Mouse (Mus musculus) adrenal gland, postnatal 14 days (tissue): ENCODE results near the gene Gadd45gip1. TPM values are rescaled to one million over a fixed set of nuclear protein-coding genes. Genes with fewer than 3 reads are reported as not detected.

Experiments
- DNase-seq: peaks from one replicate; pipeline ENCODE4 v3.0.0; 2021; ENCODE audit warnings: mixed read lengths
- total RNA-seq: library from RNA; stranded (reverse); gene quantifications from 2 replicates; pipeline ENCODE4 v1.2.3, GENCODE M21; 2021

The Gadd45gip1 gene
- total RNA-seq, 1 experiment from 2014 or later: 44.4 TPM

DNA sequence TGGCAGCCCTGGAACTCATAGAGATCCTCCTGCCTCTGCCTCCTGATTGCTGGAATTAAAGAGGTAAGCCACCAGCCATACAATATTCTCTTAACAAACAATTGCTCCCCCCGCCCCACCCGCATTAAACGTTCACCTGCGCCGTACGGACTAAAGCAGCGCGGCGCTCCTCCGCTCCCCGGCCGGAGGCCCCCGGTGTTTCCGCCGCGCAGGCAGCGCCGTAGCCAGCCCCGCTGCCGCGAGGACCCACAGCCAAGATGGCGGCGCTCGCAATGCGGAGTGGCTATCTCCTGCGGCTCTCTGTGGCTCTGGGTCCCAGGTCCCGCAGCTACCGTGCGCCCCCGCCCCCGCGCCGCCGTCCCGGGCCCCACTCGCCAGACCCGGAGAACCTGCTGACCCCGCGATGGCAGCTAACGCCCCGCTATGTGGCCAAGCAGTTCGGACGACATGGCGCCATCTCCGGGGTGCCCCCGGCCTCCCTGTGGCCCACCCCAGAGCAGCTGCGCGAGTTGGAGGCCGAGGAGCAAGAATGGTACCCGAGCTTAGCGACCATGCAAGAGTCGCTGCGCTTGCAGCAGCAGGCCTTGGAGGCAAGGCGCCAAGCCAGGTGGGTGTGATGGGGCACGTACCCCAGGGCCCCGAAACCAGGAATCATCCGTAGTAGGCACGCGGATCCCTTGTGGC, 854 bp downstream of the Gadd45gip1 start:
- DNase-seq: peak; percentile 89

DNA sequence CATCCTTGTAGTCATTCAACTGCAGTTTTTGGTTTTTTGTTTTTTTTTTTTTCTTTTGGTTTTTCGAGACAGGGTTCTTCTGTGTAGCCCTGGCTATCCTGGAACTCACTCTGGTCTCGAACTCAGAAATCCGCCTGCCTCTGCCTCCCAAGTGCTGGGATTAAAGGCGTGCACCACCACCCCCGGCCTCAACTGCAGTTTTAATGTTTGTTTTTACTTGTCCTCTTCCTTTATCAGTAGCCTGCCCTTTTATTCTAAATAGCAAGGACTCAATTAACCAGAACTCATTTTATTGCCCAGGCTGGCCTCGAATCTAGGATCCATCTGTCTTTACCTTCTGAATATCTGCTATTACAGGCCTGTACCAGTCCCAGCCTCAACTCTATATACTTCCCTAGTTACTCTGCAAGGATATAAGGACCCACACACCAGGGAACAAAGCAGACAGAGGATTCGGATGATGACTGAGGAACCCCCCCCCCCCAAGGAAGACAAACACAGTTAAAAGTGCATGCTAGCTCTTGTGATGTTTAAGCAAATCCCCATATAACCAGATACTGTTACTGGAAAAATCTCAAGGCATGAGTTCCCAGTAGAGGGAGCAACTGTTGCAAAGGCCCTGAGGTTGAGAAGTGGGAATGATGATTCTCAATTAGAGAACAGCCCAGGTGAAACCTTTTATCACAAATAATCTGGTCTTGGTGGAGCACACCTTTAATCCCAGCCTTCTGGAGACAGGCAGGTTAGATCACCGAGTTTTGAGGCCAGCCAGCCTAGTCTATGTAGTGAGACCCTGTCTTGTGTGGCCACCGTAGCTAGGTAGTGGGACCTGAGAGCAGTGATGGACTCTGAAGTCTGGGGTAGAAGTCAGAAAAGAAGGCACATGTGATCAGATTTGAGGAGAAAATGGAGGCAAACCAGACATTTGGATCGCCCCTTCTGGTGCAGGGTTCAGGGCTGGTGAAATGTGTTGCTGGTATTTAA, 1.7 kb downstream of the Gadd45gip1 start:
- no peak for DNase-seq

DNA sequence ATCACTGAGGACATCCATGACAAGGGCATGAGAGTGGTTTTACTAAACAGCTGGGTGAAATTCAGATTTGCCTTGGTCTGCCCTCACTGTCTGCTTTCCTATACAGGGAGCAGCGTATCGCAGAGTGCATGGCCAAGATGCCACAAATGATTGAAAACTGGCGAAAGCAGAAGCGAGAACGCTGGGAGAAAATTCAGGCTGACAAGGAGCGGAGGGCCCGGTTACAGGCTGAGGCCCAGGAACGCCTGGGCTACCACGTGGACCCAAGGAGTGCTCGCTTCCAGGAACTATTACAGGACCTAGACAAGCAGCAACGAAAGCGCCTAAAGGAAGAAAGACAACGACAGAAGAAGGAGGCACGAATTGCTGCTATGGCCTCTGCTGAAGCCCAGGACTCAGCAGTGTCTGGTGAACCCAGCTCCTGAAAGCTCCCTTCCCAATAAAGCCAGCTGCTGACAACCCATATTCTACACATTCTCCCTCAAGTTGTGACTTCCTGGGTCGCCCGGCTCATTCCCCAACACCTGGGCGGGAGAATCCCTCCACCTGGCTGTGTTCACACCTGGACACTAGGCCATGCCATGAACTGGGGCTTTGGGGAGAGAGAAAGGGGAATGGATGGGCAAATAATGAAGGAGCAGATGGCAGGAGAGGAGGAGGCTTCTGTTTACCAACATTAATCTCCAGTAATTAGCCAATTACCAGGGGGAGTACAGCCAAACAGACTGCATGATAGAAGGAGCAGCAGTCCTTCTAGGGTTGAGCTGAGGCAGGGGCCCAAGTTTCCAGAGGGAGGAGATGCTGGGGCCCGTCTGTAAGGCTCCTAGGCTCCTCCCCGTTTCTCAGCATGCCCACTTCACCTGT, 2.9 kb downstream of the Gadd45gip1 start:
- no peak for DNase-seq

DNA sequence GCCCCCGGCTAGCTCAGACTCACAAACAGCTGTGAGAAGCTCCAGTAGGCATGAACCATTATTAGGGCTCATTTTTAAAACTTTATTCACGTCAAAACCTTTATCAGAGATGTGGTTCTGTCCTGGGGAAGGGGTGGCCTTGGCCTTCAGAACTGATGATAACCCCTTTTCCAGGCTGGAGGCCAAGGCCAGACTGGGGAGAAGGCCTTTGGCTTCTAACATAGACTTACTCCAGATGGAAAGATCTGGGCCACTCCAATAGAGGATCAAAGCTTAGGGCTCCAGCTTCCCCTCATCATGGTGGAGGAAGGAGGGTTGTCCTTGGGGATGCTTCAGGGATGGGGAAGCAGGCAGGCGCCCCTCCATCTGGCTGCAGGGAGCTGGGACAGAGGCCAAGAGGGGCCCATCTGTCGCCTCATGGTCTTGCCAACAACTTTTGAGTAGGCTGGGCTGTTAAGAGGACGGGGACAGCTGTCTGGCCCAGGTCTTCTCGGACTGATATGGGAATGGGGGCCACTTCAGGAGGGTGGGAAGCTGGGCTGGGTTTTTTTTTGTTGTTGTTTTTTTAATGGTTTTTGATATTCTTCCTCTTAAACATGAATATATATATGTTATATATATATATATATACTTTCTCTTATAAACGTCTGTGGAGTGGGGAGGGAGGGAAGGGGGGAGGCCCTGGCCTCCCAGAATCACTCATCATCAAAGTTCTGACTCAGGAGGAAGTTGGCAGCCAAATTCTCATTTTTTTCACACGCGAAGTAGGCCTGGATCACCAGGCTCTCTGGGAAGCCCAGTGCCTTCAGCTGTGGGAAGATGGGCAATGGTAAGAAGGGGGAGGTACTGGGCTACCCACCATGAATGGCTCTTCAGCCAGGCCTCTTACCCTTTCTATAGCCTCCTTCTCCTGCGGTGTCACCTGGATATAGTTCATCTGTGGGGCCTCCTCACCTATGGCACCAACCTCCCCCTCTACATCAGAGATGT, 3.8 kb downstream of the Gadd45gip1 start:
- peak; percentile 61 for DNase-seq

DNA sequence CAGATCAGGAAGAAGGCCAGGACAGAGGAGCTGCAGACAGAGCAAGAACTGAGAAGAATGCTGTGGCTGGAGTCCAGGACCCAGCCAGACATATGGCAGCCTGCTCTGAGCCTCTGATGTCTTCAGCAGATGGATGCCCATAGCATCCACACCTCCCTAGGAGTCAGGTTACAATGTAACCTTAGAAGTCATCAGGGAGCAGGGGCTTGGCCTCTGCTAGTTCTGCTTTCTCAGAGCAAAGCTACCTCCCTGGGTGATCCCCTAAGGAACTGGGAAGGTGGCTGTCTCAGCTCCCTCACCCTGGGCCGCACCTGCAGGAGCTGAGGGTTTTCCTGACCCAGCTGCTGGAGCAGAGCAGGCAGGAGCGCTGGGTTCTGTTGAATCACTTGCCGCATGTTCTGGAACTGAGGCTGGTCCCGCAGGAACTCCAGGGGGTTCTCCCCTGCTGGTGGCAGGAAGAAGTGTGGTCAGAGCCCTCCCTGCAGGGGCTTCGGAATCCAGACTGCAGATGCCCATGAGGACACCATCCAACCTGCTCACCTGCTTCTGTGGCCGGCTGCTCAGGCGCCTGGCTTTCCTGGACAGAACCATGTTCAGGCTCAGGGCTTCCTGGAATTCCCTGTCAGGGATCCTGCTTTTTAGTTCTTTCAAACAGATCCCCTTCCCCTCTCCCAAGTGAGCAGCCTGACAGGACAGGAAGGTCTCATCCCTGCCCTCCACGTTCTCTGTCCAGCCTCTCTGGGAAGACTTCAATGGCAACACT, 6.0 kb downstream of the Gadd45gip1 start:
- no peak for DNase-seq

DNA sequence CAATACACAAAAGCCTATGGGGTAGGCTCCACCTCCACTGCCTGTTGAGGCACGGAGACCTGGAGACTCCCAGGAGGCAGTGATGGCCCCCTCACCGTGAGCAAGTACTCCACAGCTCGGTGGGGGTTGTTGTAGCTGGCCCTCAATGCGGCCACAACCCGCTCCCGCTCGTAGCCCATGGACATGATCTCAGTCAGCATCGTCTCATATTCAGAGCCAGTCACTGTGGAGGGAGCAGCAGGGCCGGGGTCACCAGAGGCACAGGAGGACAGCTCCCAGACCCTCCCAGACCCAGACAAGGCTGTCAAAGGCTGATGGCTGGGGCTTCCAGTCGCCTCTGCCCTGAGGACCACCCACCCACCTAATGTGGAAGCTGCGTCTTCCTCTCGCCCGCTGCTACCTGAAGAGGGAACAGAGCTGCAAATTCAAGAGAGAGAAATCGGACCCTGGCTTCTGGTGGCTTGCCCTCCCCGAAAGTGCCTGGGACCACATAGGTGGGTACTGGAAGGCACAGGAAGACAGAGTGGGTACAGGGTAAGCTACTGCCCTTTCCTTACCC, 6.7 kb downstream of the Gadd45gip1 start:
- no peak for DNase-seq

DNA sequence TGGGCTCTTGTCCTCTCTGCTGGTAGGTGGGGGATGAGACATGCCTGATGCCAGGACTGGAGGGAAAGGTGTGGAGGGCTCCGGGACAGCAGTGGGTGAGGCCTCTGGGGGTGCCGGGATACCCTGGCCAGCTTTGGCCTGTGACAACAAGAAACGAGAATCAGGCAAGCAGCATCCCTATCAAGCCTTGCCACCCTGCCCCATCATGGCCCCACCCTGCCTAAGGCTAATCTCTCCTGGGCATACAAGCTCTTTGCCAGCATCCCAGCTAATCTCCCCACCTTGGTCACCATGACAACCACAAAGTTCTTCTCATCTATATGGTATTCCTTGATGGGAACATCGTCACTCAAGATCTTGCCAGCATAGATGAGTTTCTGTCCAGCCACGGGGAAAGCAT, 7.2 kb downstream of the Gadd45gip1 start:
- DNase-seq: no peak

DNA sequence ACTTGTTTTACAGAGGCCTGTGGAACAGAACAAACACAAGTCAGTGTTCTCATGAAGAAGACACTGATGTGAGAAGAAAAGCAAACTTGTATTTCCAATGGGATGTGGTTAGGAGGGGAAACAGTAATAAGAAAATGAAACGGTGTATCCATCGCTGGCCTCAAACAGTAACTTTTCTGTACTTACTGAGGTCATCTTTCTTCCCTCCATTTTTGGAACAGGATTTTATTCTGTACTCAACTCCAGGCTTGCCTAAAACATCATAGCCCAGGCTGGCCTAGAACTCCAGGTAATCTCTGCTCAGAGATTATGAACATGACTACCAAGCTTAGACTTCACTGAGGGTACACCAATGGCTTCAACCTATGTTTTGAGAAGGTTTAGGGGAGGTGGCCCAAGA, 8.1 kb downstream of the Gadd45gip1 start:
- no peak for DNase-seq

DNA sequence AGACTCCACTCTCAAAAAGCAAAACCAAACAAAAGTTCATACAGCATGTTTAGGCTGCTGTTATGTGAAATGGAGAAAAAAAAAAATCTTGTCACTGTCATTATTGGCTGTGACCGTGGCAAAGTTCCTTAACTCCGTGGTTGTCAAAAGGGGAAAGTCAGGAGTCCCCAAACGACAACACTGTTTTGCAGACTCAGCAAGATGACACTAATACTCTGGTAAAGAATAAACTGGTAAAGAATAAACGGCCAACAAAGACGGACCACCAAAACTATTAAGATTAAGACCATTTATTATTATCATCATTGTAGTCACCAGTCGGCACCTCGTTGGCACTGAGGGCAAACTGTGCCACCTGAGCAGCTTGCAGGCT, 8.5 kb downstream of the Gadd45gip1 start:
- no peak for DNase-seq

DNA sequence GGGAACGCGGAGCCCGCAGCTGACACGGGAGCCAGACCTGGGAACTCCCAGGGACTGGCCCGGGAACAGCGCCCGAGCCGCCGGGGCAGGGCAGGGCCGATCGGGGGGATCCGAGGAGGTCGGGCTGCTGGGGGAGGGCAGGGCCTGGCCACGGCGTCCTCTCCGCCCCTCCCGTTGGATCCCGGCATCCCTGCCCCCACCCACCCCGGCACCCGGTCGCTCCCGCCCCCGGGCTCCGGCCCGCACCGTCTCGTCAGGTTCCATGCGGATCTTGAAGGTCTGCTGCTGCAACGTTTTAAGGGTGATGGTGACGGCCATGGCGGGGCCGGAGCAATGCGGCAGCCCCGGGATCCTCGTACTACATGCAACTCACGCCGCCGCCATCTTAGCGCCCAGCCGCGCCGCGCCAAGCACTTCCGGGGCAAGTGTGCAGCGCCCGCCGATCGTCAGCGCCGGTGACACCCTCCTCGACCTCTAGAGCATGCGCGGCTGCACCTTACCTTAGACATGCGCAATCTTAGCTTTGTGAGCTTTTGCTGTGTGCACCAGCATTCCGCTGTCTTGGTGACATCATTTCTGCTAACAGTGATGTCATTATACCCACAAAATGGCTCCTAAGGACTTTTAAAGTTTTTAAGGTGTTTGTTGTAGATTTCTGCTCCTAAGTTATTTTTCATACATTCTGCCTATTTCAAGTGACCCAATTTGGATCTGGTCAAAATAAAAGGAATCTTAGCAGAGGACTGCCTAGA, 9.1 kb downstream of the Gadd45gip1 start, which contains the start of gene Rad23a:
Rad23a (minus strand) TSS at position 418 of the 752 bp plus-strand sequence.
- peak; percentile 96 for DNase-seq

DNA sequence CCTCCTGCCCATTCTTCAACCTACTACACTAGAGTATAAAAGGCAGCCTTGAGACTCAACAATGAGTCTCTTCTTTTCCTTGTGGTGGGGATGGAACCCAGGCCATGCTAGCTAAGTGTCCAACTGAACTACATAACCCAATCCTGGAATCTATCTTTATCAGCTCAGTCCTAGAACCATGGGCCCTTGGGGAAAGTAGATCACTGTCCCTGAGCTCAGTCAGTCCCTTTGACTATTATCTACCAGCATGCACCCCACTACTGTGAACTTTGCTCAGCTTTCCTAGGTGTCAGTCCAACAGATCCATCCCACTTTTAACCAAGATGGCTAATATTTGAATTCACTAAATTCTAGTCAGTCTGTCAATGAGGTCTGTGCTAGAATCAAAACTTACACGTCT, 10.2 kb downstream of the Gadd45gip1 start:
- DNase-seq: no peak

DNA sequence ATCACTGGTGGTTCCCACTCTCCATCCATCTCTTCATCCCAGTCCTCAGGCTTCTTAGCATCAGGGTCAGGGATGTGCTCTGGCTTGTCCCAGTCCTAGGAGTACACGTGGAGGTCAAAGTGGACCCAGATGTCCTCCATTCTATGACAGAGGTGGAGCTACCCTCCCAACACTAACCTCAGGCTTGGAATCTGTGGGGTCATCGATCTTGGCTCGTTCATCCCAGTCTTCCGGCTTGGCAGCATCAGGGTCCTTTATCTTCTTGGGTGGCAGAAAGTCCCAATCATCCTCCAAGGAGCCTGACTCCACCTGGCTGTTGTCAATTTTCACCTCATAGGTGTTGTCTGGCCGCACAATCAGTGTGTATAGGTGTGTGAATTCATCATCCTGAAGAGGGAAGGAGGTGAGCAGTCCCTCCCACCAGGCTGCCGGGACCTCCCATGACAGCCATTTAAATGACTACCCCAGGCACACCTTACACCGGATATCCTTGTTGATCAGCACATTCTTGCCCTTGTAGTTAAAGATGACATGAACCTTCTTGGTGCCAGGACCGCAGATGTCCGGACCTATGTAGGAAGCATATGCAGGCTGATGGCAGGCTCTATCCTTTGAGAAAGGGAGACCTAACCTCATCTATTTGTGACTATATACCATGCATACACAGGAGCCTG, 13.2 kb downstream of the Gadd45gip1 start:
- DNase-seq: no peak

DNA sequence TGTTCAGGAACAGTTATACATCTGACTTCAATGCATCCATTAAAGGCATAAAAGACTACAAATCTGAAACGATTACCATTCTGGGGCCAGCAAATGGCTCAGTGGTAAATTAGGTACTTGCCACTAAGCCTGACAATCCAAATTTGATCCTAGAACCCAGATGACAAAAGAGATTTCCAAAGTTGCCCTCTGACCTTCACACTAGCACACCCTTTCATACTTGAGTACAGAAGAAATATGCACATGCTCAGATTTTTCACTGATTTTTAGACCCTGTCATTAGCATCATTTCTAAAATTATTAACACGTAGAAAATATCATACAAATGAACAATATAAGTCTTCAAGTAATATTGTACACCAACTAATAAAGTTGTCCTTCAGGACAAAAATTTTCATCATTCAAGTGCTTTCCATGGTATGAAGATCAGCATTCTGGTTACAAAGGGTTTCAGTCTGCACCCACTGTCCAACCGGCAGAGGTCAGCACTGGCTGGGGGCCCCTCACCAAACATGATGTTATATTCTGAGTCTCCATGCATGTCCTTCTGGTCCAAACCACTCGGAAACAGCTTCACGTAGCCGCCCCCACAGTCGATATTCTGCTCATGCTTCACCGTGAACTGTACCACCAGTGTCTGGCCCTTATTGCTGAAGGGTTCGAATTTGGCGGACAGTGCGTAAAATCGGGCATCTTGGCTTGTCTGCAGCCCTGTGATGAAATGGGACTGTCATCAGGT, 14.2 kb downstream of the Gadd45gip1 start:
- DNase-seq: peak; percentile 72

DNA sequence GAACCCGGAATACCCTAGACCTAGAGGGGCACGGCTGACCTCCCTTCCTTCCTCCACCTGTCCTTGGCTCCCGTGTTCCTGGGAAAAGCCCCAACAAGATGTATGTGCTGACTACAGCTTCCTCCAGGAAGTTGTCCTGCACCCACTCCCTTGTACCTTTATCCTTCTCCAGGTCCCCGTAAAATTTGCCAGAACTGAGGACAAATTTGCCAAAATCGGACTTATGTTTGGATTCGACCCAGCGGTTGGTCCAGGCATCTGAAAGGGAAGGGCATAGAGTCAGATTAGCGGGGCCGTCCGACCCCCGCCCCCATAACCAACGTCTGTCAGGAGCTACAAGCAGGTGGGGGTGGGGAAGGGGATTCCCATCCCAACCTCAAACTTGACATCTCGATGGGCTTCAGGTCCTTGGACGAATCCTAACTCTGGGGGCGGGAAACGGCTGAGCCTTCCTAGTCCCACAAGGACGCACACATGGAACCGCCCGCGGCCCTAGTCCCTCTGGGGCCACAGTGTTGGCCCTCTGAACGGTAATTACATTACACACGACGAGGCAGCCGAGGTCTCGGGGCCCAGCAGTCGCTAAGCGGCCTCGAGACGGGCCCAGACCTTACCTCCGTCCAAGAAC, 14.9 kb downstream of the Gadd45gip1 start:
- no peak for DNase-seq

DNA sequence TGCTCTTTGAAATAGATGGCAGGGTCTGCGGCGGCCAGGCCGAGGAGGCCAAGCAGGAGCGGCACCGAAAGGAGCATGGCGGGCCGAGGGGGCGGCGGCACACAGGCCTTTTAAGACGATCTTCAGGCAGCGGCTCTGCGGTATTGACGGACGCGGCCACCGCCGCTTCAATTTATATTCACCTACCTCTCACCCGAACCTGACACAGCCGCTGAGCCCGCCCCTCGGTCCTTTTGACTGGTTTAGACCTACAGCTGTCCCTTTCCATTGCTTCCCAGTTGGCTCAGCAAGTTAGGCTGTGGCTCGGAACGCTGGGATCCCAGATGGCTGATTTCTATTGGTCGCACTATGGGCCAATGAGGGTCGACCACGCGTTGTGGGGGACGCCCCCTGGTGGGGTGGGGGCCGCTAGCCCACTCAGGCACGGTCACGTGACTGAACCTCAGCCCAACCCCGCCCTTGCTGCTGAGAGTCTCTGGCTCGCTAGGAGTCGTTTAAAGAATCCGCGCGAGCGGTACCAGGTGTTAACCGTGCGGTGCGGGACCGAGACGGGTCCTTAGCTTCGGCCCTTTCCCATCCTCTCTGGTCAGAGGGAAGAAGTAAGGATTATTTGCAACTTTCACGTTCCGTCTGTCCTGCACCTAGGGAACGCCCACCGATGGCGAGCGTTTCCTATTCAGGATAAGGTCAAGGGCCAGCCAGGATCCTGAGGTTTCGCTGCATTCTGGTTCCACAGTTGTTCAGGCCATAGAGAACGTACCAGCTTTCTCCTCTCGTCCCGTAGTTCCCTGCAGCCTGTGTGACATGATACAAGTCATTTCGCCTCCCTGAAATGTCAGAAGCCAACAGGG, 15.6 kb downstream of the Gadd45gip1 start, which contains the start of gene Calr:
Calr (minus strand) TSS at position 213 of the 851 bp plus-strand sequence.
- peak; percentile 100 for DNase-seq
